Mouse (Mus musculus) liver, embryonic 13.5 days (tissue): ENCODE results near the gene Zfp362. TPM values are rescaled to one million over a fixed set of nuclear protein-coding genes. Genes with fewer than 3 reads are reported as not detected.

Experiments
- ATAC-seq: fragments of 200-750 bp; cut with Nextera tagmentation; 2 replicates; pipeline ENCODE4 v1.8.0; 2017; ENCODE audit warnings: low read depth, mild to moderate bottlenecking, moderate number of reproducible peaks, moderate library complexity
- DNase-seq: peaks from one replicate; pipeline ENCODE4 v3.0.0; 2022
- H3K27ac ChIP-seq: fragments of 300-500 bp; sonication (generic); 2 replicates; pipeline ENCODE4 v1.5.1; 2015; ENCODE audit warnings: moderate library complexity, mild to moderate bottlenecking, inconsistent platforms
- H3K27me3 ChIP-seq: fragments of 300-500 bp; sonication (generic); 2 replicates; pipeline ENCODE4 v1.6.1; 2015; ENCODE audit warnings: mild to moderate bottlenecking, inconsistent platforms
- H3K36me3 ChIP-seq: fragments of 300-500 bp; sonication (generic); 2 replicates; pipeline ENCODE4 v1.6.1; 2015; ENCODE audit warnings: mild to moderate bottlenecking, inconsistent platforms
- H3K4me1 ChIP-seq: fragments of 300-500 bp; sonication (generic); replicated peaks from 2 replicates; pipeline ENCODE4 v1.6.1; 2015; ENCODE audit warnings: inconsistent platforms
- H3K4me2 ChIP-seq: fragments of 300-500 bp; sonication (generic); 2 replicates; pipeline ENCODE4 v1.6.1; 2015; ENCODE audit warnings: inconsistent platforms, mild to moderate bottlenecking, moderate library complexity
- H3K4me3 ChIP-seq: fragments of 300-500 bp; sonication (generic); replicated peaks from 2 replicates; pipeline ENCODE4 v1.5.1; 2015; ENCODE audit warnings: mild to moderate bottlenecking, inconsistent platforms
- H3K9ac ChIP-seq: fragments of 300-500 bp; sonication (generic); 2 replicates; pipeline ENCODE4 v1.6.1; 2015; ENCODE audit warnings: mild to moderate bottlenecking, inconsistent platforms
- H3K9me3 ChIP-seq: fragments of 300-500 bp; sonication (generic); replicated peaks from 2 replicates; pipeline ENCODE4 v1.6.1; 2016; ENCODE audit warnings: inconsistent platforms
- WGBS: fragments of 180-500 bp; shearing (Covaris S2); methylation state at CpG from one replicate; pipeline ENCODE4 v1.1.7; 2015; ENCODE audit not compliant: insufficient replicate concordance; 5-methylcytosine and 5-hydroxymethylcytosine counted together
- polyA plus RNA-seq: library from polyadenylated mRNA; unstranded; fragments of >200 nt; fragmentation: Nextera tagmentation; extraction: Ambion mirVana; gene quantifications from 2 replicates; pipeline ENCODE4 v1.2.1, GENCODE M21; 2015

Zfp362 gene
- 7.1 and 7.3 TPM in 2 replicates for polyA plus RNA-seq

- under 1% methylated on average over 63 of the region's 111 CpGs for WGBS
- Histone ChIP-seq H3K4me2 (peak within 1 kb of the TSS; percentile 99), H3K9me3 (no peaks in the 10 kb centered on the region), H3K36me3 (no peaks in the 10 kb centered on the region), H3K4me3 (peak within 1 kb of the TSS; percentile 88), H3K9ac (peak within 1 kb of the TSS; percentile 95), H3K4me1 (peaks cover 68% of the 10 kb centered on the region), H3K27ac (peak within 1 kb of the TSS; percentile 95), H3K27me3 (no peaks in the 10 kb centered on the region)
- DNase-seq (no peak), ATAC-seq (peak; percentile 34)
These were observed at the start of gene Zfp362 for GRCm38 (mm10) chr4:128806043-128806826. TSS of gene Zfp362 (minus strand) at chr4:128806045.

DNA sequence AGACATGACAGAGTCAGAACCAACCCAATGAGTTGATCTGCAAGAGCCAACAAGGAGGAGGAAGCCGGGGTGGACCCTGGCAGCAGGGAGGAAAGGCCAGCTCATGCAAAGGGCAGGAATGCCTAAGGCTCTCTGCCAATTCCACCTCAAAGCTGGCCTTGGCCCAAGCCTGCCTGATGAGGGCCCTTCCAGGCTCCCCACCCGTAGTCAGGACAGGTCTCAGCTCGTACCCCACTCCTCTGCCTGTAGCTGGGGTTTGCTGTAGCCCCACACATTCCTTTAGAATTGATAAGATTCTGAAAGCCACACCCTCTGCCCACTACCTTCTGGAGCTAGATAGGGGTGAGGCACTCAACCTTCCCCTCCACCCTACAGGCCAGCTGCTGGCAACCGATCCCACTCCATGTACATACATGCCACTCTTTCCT lies 49.8 kb upstream of the Zfp362 start:
- H3K4me1 ChIP-seq = peaks cover 58% of the 10 kb centered on the region
- peak overlapping the region; percentile 57 for H3K4me2 ChIP-seq
- H3K36me3 ChIP-seq = no peaks in the 10 kb centered on the region
- H3K9me3 ChIP-seq = 0 out of 2 replicates have a peak, but pooled peaks cover 5% of the 10 kb centered on the region
- H3K9ac ChIP-seq = peak overlapping the region; percentile 59
- H3K4me3 ChIP-seq = no peak overlapping the region
- DNase-seq (peak; percentile 75), ATAC-seq (peak; percentile 94)
- 15% methylated on average over 4 of the region's 4 CpGs for WGBS
- peak overlapping the region; percentile 93 for H3K27ac ChIP-seq
- no peaks in the 10 kb centered on the region for H3K27me3 ChIP-seq

DNA sequence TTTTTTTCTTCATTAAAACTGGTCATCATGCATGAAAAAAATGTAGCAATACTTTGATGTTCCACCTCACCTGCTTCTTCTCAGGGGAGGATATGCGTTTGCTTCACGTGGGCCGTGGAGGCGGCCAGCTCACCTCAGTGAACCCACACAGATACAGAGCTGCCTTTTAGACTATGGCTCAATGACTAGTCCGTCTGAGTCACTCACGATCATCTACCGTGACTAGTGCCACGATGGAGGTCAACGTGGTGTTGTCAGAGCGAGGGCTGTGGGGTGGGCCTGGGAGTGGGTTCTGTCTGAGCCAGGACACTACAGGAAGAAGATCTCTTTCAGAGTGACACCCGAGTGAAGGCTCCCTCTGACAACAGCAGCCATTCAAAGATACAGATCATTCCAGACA lies 47.3 kb upstream of the Zfp362 start:
- Histone ChIP-seq H3K4me2 (no peak overlapping the region), H3K27me3 (no peaks in the 10 kb centered on the region), H3K9me3 (no peaks in the 10 kb centered on the region), H3K9ac (no peak overlapping the region), H3K27ac (no peak overlapping the region), H3K4me3 (no peak overlapping the region), H3K36me3 (no peaks in the 10 kb centered on the region), H3K4me1 (peaks cover 58% of the 10 kb centered on the region)
- DNase-seq (no peak), ATAC-seq (no peak)
- WGBS = 79% methylated on average over 11 of the region's 11 CpGs

- no peaks in the 10 kb centered on the region for H3K27me3 ChIP-seq
- H3K4me1 ChIP-seq = peaks cover 53% of the 10 kb centered on the region
- H3K36me3 ChIP-seq = no peaks in the 10 kb centered on the region
- no peak for ATAC-seq
- H3K9ac ChIP-seq = no peak overlapping the region
- WGBS = 63% methylated on average over 12 of the region's 12 CpGs
- H3K27ac ChIP-seq = no peak overlapping the region
- no peak overlapping the region for H3K4me2 ChIP-seq
- no peak for DNase-seq
- no peak overlapping the region for H3K4me3 ChIP-seq
- no peaks in the 10 kb centered on the region for H3K9me3 ChIP-seq
These were observed 46.5 kb upstream of the Zfp362 start for GRCm38 (mm10) chr4:128852266-128852887.

- H3K4me3 ChIP-seq = no peak overlapping the region
- no peaks in the 10 kb centered on the region for H3K9me3 ChIP-seq
- DNase-seq = no peak
- H3K9ac ChIP-seq = no peak overlapping the region
- peaks cover 9% of the 10 kb centered on the region; the same call in 1 of the 2 replicates for H3K27me3 ChIP-seq
- H3K27ac ChIP-seq = no peak overlapping the region
- 57% methylated on average over 7 of the region's 7 CpGs for WGBS
- no peaks in the 10 kb centered on the region for H3K36me3 ChIP-seq
- H3K4me1 ChIP-seq = peaks cover 31% of the 10 kb centered on the region
- ATAC-seq = no peak
- no peak overlapping the region for H3K4me2 ChIP-seq
These were observed 43.8 kb upstream of the Zfp362 start for GRCm38 (mm10) chr4:128849686-128850085.

DNA sequence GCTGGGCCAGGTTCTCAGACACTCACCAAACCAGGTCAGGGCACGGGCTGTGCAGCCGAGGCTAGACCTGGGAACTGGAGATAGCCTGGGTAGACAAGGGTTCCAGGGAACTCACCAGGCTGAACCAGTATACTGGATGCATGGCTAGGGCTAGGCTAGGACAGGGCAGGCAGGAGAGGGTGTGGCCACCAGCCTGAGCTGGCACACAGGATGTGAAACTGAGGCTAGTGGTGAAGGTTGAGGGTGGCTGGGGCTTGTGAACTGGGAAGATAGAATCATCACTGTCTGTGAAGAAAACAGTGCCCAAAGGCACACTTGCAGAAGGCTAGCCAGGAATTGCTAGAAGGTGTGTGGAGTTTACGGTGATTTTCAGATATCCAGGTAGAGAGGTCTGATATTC lies 43.1 kb upstream of the Zfp362 start:
- 87% methylated on average over 3 of the region's 3 CpGs for WGBS
- no peak overlapping the region for H3K27ac ChIP-seq
- DNase-seq (no peak), ATAC-seq (0 out of 2 replicates have a peak, but pooled peaks have one; percentile 29)
- no peaks in the 10 kb centered on the region for H3K36me3 ChIP-seq
- H3K4me1 ChIP-seq = peaks cover 31% of the 10 kb centered on the region
- H3K4me3 ChIP-seq = no peak overlapping the region
- no peak overlapping the region for H3K9ac ChIP-seq
- no peaks in the 10 kb centered on the region for H3K9me3 ChIP-seq
- peaks cover 9% of the 10 kb centered on the region; the same call in 1 of the 2 replicates for H3K27me3 ChIP-seq
- no peak overlapping the region for H3K4me2 ChIP-seq

DNA sequence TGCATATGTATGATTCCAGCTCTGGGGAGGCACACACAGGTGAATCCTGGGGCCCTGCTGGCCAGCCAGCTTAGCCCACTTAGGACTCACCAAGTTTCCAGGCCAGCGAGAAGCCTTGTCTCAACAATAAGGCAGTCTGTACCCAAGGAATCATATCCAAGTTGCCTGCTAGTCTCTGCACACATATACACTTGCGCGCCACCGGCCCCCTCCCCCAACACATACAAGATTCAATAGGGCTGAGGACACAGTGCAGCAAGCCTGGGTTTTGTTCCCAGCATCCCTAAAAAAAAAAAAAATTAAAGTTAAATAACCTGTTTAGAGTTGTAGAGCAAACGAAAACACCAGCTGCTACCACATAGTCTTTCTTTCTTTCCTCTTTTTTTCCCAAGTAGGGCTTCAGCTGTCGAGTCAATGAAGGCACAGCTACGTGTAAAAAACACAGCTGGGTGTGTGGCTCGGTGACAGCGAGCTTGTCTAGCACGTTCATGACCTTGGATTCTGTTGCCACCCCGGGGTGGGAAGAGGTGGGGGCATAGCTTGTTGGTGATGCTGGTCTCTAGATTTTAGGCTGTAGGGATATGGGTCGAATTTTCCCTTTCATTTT lies 39.6 kb upstream of the Zfp362 start:
- no peak for DNase-seq
- 62% methylated on average over 12 of the region's 12 CpGs for WGBS
- no peaks in the 10 kb centered on the region for H3K9me3 ChIP-seq
- no peak overlapping the region for H3K9ac ChIP-seq
- peaks cover 9% of the 10 kb centered on the region; the same call in 1 of the 2 replicates for H3K27me3 ChIP-seq
- no peak for ATAC-seq
- no peak overlapping the region for H3K27ac ChIP-seq
- no peak overlapping the region for H3K4me3 ChIP-seq
- H3K36me3 ChIP-seq = no peaks in the 10 kb centered on the region
- H3K4me1 ChIP-seq = peaks cover 18% of the 10 kb centered on the region
- H3K4me2 ChIP-seq = no peak overlapping the region

DNA sequence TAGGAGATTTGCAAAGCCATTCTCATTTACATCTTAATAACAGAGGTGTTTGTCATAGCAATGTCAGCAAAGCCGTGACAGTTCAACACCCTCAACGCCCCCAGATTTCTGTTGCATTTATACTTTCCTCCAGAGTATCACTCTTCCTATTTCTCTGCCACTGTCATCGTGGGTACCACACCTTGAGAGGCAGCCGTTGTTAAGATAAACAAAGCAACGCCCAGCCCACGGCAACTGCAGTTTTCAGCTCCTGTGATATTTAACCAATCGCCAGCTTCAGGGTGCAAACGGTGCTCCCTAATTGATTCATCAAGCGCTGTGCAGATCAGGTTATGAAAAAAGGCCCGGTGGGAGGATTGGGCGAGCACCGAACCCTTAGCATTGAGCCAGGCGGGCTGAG lies 38.7 kb upstream of the Zfp362 start:
- no peak overlapping the region for H3K4me2 ChIP-seq
- H3K9me3 ChIP-seq = no peaks in the 10 kb centered on the region
- no peaks in the 10 kb centered on the region for H3K36me3 ChIP-seq
- no peak for DNase-seq
- no peak overlapping the region for H3K27ac ChIP-seq
- H3K9ac ChIP-seq = no peak overlapping the region
- no peak for ATAC-seq
- H3K4me1 ChIP-seq = peaks cover 25% of the 10 kb centered on the region
- H3K27me3 ChIP-seq = peaks cover 9% of the 10 kb centered on the region; the same call in 1 of the 2 replicates
- 35% methylated on average over 13 of the region's 13 CpGs for WGBS
- no peak overlapping the region for H3K4me3 ChIP-seq

DNA sequence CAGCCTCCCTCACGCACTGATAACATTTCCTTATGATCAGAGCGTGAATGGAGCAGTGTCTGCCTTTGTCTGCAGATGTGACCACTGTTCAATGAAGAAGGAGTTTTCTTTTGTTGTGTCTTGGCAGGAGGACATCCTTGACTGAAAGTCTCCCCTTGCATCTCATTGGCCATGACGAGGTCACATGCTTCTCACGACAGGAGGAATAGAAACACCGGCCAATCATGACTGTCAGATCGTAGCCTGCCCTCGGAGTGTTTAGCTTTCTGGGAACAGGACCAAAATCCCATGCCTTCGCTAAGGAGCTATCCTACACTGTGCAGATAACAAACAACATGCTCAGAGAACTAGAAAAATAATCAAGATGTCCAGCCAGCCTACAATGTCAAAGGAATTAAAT lies 35.4 kb upstream of the Zfp362 start:
- ATAC-seq (no peak), DNase-seq (no peak)
- H3K27ac ChIP-seq = no peak overlapping the region
- no peaks in the 10 kb centered on the region for H3K9me3 ChIP-seq
- H3K4me2 ChIP-seq = no peak overlapping the region
- H3K36me3 ChIP-seq = no peaks in the 10 kb centered on the region
- H3K27me3 ChIP-seq = peaks cover 20% of the 10 kb centered on the region
- H3K9ac ChIP-seq = no peak overlapping the region
- WGBS = 59% methylated on average over 8 of the region's 8 CpGs
- peaks cover 39% of the 10 kb centered on the region for H3K4me1 ChIP-seq
- H3K4me3 ChIP-seq = no peak overlapping the region

- Histone ChIP-seq H3K9ac (no peak overlapping the region), H3K27ac (peak overlapping the region; percentile 44), H3K4me2 (no peak overlapping the region), H3K9me3 (no peaks in the 10 kb centered on the region), H3K36me3 (no peaks in the 10 kb centered on the region), H3K27me3 (peaks cover 18% of the 10 kb centered on the region), H3K4me3 (no peak overlapping the region), H3K4me1 (peaks cover 38% of the 10 kb centered on the region)
- 44% methylated on average over 16 of the region's 16 CpGs for WGBS
- DNase-seq (no peak), ATAC-seq (peak; percentile 58; the same call in 1 of the 2 replicates)
These were observed 34.2 kb upstream of the Zfp362 start for GRCm38 (mm10) chr4:128839811-128840738.
